Mouse (Mus musculus): Measurements from ENCODE around the gene Clec16a. TPM values are rescaled to one million over a fixed set of nuclear protein-coding genes. Genes with fewer than 3 reads are reported as not detected.

Gene Clec16a
- polyA plus RNA-seq, 1 experiment = 25.2 TPM

GRCm38 (mm10) chr16:10783152-10783434 lies 238.0 kb downstream of the Clec16a start:
- no peak for TF ChIP-seq POLR2A (IDR thresholded peaks at IDR 0.05; ENCODE audit: control insufficient read depth, extremely low read depth, insufficient read depth, low read length, poor library complexity)
- TF ChIP-seq CTCF (IDR thresholded peaks at IDR 0.05; ENCODE audit: borderline replicate concordance, control insufficient read depth, extremely low read depth, insufficient read depth, low read length, poor library complexity) = no peak
- H3K36me3 ChIP-seq (ENCODE audit: control insufficient read depth, insufficient read depth, low read length) = peaks cover 25% of the 10 kb centered on the region
- H3K27me3 ChIP-seq (ENCODE audit: control insufficient read depth, insufficient read depth, low read length) = no peaks in the 10 kb centered on the region
- 0% methylated on average over 1 of the region's 1 CpGs for WGBS
- no peak for DNase-seq
- peaks cover 43% of the 10 kb centered on the region for H3K4me1 ChIP-seq (replicated peaks; ENCODE audit: control insufficient read depth, insufficient read depth, low read length)
- peak overlapping the region; percentile 69 for H3K4me3 ChIP-seq (ENCODE audit: control insufficient read depth, insufficient read depth, low read length)
- H3K27ac ChIP-seq (ENCODE audit: control insufficient read depth, insufficient read depth, low read length) = peak overlapping the region; percentile 68

DNA sequence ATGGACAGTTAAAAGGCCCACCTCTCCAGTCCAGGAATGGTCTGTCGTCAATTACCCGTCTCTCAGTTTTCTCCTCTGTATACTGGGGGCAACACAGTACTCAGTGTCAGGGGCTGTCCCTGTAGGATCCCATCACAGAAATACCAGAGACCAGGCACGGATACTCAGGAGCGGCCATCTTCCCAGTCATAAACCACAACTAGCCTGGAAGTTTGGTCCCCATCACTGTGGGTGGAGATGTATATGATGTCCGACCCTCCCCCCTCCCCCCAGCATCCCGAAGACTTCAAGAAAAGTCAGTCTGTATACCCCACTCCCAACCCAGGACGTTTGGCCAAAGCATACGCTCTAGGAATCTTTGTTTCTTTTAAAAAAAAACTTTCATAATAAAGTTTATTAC lies 238.3 kb downstream of the Clec16a start:
- TF ChIP-seq CTCF (IDR thresholded peaks at IDR 0.05; ENCODE audit: borderline replicate concordance, control insufficient read depth, extremely low read depth, insufficient read depth, low read length, poor library complexity) = no peak
- no peak for TF ChIP-seq POLR2A (IDR thresholded peaks at IDR 0.05; ENCODE audit: control insufficient read depth, extremely low read depth, insufficient read depth, low read length, poor library complexity)
- Histone ChIP-seq H3K36me3 (ENCODE audit: control insufficient read depth, insufficient read depth, low read length) (peaks cover 25% of the 10 kb centered on the region), H3K27ac (ENCODE audit: control insufficient read depth, insufficient read depth, low read length) (peak overlapping the region; percentile 68), H3K4me1 (replicated peaks; ENCODE audit: control insufficient read depth, insufficient read depth, low read length) (peaks cover 46% of the 10 kb centered on the region), H3K27me3 (ENCODE audit: control insufficient read depth, insufficient read depth, low read length) (no peaks in the 10 kb centered on the region), H3K4me3 (ENCODE audit: control insufficient read depth, insufficient read depth, low read length) (peak overlapping the region; percentile 69)
- no peak for DNase-seq
- WGBS = 36% methylated on average over 8 of the region's 8 CpGs

GRCm38 (mm10) chr16:10783883-10784792 lies 239.0 kb downstream of the Clec16a start:
- no peaks in the 10 kb centered on the region for H3K27me3 ChIP-seq (ENCODE audit: control insufficient read depth, insufficient read depth, low read length)
- peak overlapping the region; percentile 69 for H3K4me3 ChIP-seq (ENCODE audit: control insufficient read depth, insufficient read depth, low read length)
- no peak for TF ChIP-seq CTCF (IDR thresholded peaks at IDR 0.05; ENCODE audit: borderline replicate concordance, control insufficient read depth, extremely low read depth, insufficient read depth, low read length, poor library complexity)
- TF ChIP-seq POLR2A (IDR thresholded peaks at IDR 0.05; ENCODE audit: control insufficient read depth, extremely low read depth, insufficient read depth, low read length, poor library complexity) = no peak
- peaks cover 25% of the 10 kb centered on the region for H3K36me3 ChIP-seq (ENCODE audit: control insufficient read depth, insufficient read depth, low read length)
- DNase-seq = peak; percentile 54
- 1% methylated on average over 81 of the region's 81 CpGs for WGBS
- H3K27ac ChIP-seq (ENCODE audit: control insufficient read depth, insufficient read depth, low read length) = peak overlapping the region; percentile 63
- H3K4me1 ChIP-seq (replicated peaks; ENCODE audit: control insufficient read depth, insufficient read depth, low read length) = peaks cover 53% of the 10 kb centered on the region

DNA sequence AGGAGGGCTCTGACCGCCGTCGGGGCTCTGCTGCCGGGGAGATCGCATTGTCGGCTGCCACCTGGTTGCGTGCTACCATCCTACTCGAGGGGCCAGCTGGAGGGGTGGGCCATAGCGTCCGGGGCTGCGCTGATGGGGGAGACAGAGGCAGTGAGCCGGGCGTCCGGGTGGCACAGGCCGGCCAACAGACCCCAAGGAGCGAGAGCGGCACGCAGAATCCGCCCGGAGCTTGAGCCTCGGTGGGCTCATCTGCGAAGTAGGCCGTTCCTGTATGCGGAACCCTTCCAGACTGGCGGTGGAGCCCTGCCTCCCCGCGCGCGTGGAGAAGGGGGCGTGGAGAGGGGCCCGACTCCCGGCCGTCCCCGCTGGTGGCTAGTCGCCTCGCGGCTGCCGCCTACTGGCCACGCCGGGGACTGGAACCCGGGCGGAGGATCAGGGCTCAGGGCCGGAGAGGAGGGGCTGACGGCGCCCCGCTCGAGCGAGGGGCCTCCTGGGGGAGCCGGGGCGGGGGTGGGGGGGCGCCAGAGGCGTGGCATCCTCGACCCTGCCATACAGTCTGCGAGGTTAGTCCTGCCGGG lies 239.7 kb downstream of the Clec16a start:
- H3K4me1 ChIP-seq (replicated peaks; ENCODE audit: control insufficient read depth, insufficient read depth, low read length) = peaks cover 58% of the 10 kb centered on the region
- peak overlapping the region; percentile 63 for H3K27ac ChIP-seq (ENCODE audit: control insufficient read depth, insufficient read depth, low read length)
- TF ChIP-seq CTCF (IDR thresholded peaks at IDR 0.05; ENCODE audit: borderline replicate concordance, control insufficient read depth, extremely low read depth, insufficient read depth, low read length, poor library complexity) (peak; percentile 90), POLR2A (IDR thresholded peaks at IDR 0.05; ENCODE audit: control insufficient read depth, extremely low read depth, insufficient read depth, low read length, poor library complexity) (no peak; the same call in 1 of the 2 replicates)
- WGBS = 1% methylated on average over 52 of the region's 55 CpGs
- H3K36me3 ChIP-seq (ENCODE audit: control insufficient read depth, insufficient read depth, low read length) = peaks cover 25% of the 10 kb centered on the region
- H3K4me3 ChIP-seq (ENCODE audit: control insufficient read depth, insufficient read depth, low read length) = peak overlapping the region; percentile 77
- no peaks in the 10 kb centered on the region for H3K27me3 ChIP-seq (ENCODE audit: control insufficient read depth, insufficient read depth, low read length)
- DNase-seq = peak; percentile 99

GRCm38 (mm10) chr16:10785371-10786231 lies 240.5 kb downstream of the Clec16a start, which contains the start of gene Socs1:
Gene Socs1 (minus strand): TSS chr16:10785536.
- peak within 1 kb of the TSS; percentile 77 for H3K4me3 ChIP-seq (ENCODE audit: control insufficient read depth, insufficient read depth, low read length)
- peak within 1 kb of the TSS; percentile 88 for H3K27ac ChIP-seq (ENCODE audit: control insufficient read depth, insufficient read depth, low read length)
- peak; percentile 95 for DNase-seq
- WGBS = under 1% methylated on average over 59 of the region's 59 CpGs
- H3K4me1 ChIP-seq (replicated peaks; ENCODE audit: control insufficient read depth, insufficient read depth, low read length) = peaks cover 54% of the 10 kb centered on the region
- H3K27me3 ChIP-seq (ENCODE audit: control insufficient read depth, insufficient read depth, low read length) = no peaks in the 10 kb centered on the region
- peaks cover 25% of the 10 kb centered on the region for H3K36me3 ChIP-seq (ENCODE audit: control insufficient read depth, insufficient read depth, low read length)
- TF ChIP-seq CTCF (IDR thresholded peaks at IDR 0.05; ENCODE audit: borderline replicate concordance, control insufficient read depth, extremely low read depth, insufficient read depth, low read length, poor library complexity) = no peak
- TF ChIP-seq POLR2A (IDR thresholded peaks at IDR 0.05; ENCODE audit: control insufficient read depth, extremely low read depth, insufficient read depth, low read length, poor library complexity) = peak; percentile 97

- peak; percentile 88 for DNase-seq
- WGBS = 3% methylated on average over 9 of the region's 9 CpGs
- peak overlapping the region; percentile 88 for H3K27ac ChIP-seq (ENCODE audit: control insufficient read depth, insufficient read depth, low read length)
- peaks cover 25% of the 10 kb centered on the region for H3K36me3 ChIP-seq (ENCODE audit: control insufficient read depth, insufficient read depth, low read length)
- peak overlapping the region; percentile 77 for H3K4me3 ChIP-seq (ENCODE audit: control insufficient read depth, insufficient read depth, low read length)
- TF ChIP-seq CTCF (IDR thresholded peaks at IDR 0.05; ENCODE audit: borderline replicate concordance, control insufficient read depth, extremely low read depth, insufficient read depth, low read length, poor library complexity) (peak; percentile 90), POLR2A (IDR thresholded peaks at IDR 0.05; ENCODE audit: control insufficient read depth, extremely low read depth, insufficient read depth, low read length, poor library complexity) (peak; percentile 39; the same call in 1 of the 2 replicates)
- H3K27me3 ChIP-seq (ENCODE audit: control insufficient read depth, insufficient read depth, low read length) = no peaks in the 10 kb centered on the region
- H3K4me1 ChIP-seq (replicated peaks; ENCODE audit: control insufficient read depth, insufficient read depth, low read length) = peaks cover 50% of the 10 kb centered on the region
These were observed 241.1 kb downstream of the Clec16a start for GRCm38 (mm10) chr16:10786288-10786687.
